Mouse (Mus musculus) thymus, adult 18-20 months (tissue): Measurements from ENCODE around the gene Gm10577.

Experiments used
- DNase-seq, 2 experiments: peaks; one replicate each; pipeline ENCODE4 v3.0.0; 2022; ENCODE audit warnings: mixed read lengths in 2 of 2

Gene Gm10577

DNA sequence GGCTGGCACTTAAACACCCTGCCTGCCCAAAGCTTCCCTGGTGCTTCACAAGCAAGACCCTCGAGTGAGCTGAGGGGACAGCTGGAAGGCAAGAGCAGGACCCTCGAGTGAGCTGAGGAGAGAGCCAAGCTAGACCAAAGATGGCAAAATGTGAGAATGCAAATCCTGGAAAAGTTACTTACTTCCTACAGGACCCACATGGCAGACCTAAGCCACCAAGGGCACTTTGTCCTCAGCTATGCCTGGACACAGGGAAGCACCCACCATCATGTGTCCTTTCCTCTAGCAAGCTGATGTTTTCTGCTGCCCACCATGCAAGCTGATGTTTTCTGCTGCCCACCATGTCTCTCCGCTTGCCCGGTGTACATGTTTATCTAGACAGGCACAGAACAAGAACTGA, at the start of gene Gm10577:
Gene Gm10577 (minus strand): TSS at position 101 of the 400 bp plus-strand sequence.
- no peak for DNase-seq

DNA sequence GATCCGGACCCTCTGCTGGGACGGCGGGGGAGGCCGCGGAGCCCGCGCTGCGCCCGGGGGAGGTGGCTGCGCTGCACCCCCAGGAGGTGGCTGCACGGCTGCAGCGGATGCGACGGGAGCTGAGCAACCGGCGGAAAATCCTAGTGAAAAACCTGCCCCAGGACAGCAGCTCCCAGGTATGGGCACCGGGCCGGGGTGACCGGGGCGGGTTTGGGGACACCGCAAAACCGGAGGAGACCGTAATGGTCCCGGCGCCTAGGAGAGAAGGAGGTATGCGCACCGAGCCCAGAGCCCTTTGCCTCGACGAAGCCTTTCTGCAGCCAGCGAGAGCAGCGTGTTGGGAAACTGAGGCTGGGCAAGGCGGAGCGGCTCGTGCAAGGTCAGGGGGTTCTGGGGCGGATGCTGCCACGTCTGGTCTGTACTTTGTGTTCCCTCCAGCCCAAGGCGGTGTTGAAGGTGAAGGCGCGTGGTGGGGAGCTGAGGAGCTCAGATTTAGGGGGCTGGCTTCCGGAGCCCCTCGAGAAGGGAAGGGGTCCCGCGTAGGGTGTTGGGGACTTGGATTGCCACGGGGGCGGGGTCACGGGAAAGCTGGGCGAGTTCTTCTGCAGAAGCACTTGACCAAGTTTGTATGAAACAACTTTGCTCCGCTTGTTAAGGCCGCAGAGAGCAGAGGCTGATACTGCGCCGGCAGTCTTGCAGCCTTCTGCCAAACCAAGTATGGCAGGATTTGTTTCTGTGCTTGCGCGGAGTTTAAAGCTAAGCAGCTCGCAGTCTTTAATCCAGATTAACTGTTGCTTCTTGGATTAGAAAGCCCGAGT, 48.9 kb upstream of the Gm10577 start:
- DNase-seq = peak; percentile 8 to 21

DNA sequence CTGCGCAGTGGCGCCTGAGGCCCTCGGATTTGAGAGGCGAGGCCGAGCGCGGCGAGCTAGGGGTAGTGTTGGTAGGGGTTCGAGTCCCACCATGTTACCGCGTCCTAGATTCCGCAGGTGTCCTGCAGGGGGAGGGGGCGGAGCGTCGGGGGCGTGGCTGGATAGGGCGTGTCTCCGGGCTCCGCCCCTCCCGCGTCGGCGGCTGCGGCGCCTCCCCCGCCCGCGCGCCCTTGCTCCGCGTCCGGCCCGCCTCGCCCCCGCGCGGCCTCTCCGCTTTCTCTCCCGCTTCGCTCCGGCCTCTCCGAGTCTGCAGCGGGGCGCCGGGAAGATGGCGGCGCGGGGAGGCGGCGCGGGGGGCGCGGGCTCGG, 48.3 kb upstream of the Gm10577 start, which contains the start of gene Raver2:
Gene Raver2 (plus strand): TSS at position 198 of the 368 bp plus-strand sequence.
- DNase-seq = peak; percentile 25 to 38

GRCm38 (mm10) chr4:101066401-101066800, 45.9 kb upstream of the Gm10577 start:
- no peak for DNase-seq

GRCm38 (mm10) chr4:101062146-101062545, 41.6 kb upstream of the Gm10577 start:
- no peak for DNase-seq

DNA sequence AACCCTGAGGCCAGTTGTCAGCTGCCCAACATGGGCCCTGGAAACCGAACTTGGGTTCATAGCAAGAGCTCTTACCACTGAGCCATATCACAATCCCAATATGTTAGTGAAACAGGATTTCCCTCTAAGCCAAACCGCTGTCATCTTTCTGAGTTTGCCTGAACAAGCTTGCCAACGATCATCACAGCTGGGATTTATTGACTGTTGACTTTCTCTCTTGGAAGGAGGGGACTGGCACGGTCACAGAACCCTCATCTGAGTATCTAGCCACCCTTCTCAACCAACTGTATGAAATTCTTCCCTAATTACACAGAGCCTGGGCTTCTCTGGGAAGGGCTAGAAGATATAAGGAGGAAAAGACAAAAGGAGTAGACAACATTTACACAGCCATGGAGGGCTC, 26.1 kb upstream of the Gm10577 start:
- DNase-seq = no peak

- DNase-seq = no peak
Measured at GRCm38 (mm10) chr4:101044149-101044548, 23.7 kb upstream of the Gm10577 start.

DNA sequence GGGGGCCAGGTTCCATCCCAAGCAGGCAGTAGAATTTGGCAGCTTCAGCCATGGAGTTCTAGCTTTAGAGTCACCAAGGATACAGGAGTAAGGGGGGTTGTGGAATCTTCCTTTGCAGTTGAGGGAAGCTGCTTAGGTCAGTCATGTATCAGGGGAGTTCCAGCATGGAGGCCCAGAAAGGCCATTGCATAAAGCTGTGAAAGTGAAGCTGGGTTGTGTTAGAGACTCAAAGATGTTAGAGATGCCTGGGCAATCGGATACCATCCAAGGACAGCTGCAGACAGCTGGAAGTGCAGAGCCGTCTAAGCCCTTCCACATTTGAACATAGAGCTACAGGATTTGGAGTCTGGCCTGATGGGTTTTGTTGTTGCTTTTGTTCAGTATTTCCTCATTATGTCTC, 23.2 kb upstream of the Gm10577 start:
- no peak for DNase-seq

DNA sequence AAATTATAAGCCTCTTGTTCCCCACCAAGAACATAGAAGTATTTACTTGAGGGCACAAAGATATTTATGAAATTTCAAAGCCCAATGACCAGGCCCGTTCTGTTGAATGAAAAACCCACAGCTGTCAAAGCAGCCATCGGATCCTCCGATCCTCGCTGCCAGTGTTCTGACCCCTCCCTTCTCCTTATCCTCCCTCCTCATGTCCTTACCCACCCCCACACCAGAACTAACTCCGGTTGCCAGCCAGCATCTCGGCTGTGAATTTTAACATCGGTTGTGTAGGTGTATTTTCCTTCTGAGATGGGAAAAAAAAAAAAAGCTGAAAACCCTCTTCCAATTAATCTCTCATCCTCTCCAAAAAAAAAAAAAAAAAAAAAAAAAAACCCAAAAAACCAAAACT, 16.7 kb upstream of the Gm10577 start:
- DNase-seq = no peak

- DNase-seq = no peak
Measured at GRCm38 (mm10) chr4:101035131-101035530, 14.6 kb upstream of the Gm10577 start.

- DNase-seq = no peak
Measured at GRCm38 (mm10) chr4:101033047-101033446, 12.6 kb upstream of the Gm10577 start.

- no peak for DNase-seq
Measured at GRCm38 (mm10) chr4:101027852-101028411, 7.4 kb upstream of the Gm10577 start.

DNA sequence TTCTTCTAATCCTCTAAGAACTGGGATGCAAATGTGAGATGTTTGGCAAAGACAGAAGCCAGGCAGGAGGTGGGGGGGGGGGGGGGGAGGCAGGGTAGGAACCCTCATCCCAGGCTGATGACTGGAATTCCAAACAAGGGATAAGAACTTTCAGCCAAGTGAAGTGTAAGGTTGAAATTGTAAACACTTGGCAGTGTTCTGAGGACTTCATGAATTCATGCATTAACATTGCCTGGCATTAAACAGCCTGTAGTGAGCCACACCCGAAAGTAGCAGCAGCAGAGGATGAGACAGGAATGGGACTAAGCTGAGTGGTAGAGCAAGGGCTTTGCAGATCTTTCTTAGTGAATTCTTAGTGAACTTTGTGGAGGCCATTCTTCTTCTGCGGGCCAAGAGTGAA, 6.5 kb upstream of the Gm10577 start:
- DNase-seq = no peak

GRCm38 (mm10) chr4:101026566-101026965, 6.1 kb upstream of the Gm10577 start:
- no peak for DNase-seq

GRCm38 (mm10) chr4:101017806-101018205, 2.7 kb downstream of the Gm10577 start:
- no peak for DNase-seq

DNA sequence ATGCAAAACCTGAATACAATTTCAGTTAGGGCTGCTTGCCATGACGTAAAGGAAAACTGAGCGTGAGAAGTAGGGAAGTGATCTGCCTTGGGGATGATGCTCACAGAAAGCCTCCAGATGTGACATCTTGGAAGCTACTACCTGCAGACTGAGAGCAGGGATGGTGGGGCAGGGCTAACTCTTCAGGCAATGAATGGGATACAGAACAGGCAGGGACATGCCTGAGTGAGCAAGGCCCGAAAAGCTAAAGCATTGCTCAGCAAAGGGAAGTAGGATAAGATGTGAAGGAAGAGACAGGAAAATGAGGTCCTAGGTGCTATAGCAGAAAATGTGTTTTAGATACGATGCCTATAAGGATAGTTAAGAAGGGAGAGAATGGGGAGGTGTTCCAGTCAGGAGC, 11.4 kb downstream of the Gm10577 start:
- no peak for DNase-seq

GRCm38 (mm10) chr4:101008362-101008769, 12.1 kb downstream of the Gm10577 start:
- DNase-seq = no peak

DNA sequence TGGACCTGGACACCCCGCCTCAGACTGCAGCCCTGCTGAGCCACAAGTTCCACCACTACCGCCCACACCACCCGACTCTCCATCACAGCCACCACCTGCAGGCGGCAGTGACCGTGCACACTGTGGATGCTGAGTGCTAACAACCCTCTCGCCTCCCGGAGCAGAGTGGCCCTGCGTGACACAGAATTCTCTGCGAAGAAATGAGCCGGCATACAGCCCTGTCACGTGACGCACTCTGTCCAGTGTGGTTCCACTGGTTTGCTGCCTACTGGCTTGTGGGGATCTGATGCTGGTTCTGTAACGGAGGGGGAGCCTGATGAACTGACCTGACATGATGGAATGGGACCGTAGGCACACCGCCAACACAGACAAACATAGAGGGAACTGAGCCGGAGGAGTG, 17.5 kb downstream of the Gm10577 start:
- no peak for DNase-seq

GRCm38 (mm10) chr4:101001073-101001472, 19.4 kb downstream of the Gm10577 start:
- DNase-seq = no peak

GRCm38 (mm10) chr4:101000622-101001021, 19.9 kb downstream of the Gm10577 start:
- DNase-seq = no peak

DNA sequence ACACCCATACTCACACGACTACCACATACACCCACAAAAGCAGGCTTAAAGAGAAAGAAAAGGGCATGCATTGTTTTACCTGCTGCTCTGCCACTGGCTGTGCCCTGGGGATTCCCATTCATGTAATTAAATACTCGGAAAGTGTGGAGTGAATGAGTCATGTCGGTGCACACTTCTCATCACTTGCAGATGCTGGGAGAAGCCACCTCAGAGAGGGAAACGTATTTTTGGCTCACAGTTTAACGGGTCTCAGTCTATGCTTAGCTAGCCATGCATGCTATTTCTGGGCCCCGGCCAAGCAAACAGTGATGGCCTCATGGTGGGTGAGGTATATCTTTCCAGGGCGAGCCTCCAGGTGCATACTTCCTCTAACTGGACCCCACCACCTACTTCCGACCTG, 21.6 kb downstream of the Gm10577 start:
- DNase-seq = no peak

DNA sequence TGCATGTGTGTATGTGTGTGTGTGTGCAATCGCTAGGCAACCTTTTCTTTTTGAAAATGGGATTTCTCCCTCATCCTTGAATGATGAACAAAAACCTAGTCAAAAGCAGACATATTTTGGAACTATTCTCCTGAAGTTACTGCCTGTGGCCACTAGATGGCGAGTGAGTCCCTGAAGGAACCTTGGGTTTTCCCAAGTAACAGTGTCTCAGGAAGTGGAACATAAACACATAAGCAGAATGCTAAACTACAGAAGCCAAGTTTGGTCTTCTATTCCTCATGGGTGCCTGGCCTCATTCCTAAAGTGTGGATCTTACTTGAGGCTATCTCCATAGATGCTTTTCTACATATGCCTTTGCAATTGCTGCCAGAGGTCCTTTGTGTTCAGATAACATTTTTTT, 22.4 kb downstream of the Gm10577 start:
- DNase-seq = no peak

DNA sequence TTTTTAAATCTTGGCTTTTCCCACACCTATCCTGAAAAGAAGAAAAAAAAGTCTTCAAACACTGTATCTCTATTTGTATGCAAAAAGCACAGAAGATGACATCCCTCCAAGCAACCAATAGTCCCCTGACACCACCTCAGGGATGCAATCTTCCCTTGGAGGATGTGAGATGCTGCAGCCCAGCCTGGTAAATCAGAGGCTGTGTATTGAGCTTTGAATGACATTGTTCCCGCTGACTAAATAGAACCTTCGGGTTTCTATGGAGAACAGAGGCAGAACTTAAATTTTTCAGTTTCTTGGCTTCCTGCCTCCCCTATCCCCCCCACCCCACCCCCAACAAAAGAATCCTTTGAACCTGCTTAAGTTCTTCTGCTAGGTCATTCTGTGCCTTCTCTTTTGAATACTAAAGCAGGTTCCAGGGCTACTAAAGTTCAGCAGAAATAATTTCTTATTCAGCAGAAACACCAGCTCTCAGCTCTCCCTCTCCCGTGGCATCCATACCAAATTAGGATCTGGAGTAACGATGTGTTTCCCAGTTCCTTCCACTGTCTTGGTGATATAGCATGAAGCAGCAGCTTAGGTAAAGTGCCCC, 24.3 kb downstream of the Gm10577 start:
- DNase-seq = no peak

GRCm38 (mm10) chr4:100995617-100996016, 24.9 kb downstream of the Gm10577 start:
- DNase-seq = no peak
